Mouse (Mus musculus) adrenal gland (tissue): ENCODE measurements around the gene Ggn.
"Not testable (repeated sequence)": the region's sequence is repeated elsewhere in the genome, so short reads cannot be mapped to it uniquely, and the experiment has no call there.

Experiments
- intact Hi-C: fragments of 180-260 bp; cut with DNase I; formaldehyde crosslinking; loops from one replicate; pipeline ENCODE4 v1.15.1; 2025
- long read RNA-seq, 2 experiments: library from polyadenylated mRNA; unstranded; transcript quantifications; one replicate each; pipeline ENCODE4 v2.0.0; 2020; ENCODE audit warnings: borderline replicate concordance in 1 of 2; ENCODE audit not compliant: insufficient replicate concordance in 1 of 2

The Ggn gene
- long read RNA-seq, experiment 1: 0 reads
- long read RNA-seq, experiment 2: 0 reads

- intact Hi-C loops: no loop called here
Observed at GRCm38 (mm10) chr7:29170066-29170754, at the start of gene Ggn, which contains the start of gene Spred3. Gene Ggn, plus strand, starts transcription at chr7:29170210. Gene Spred3, minus strand, starts transcription at chr7:29170411.

GRCm38 (mm10) chr7:29122821-29123220, 47.2 kb upstream of the Ggn start:
- intact Hi-C loops: no loop called here

DNA sequence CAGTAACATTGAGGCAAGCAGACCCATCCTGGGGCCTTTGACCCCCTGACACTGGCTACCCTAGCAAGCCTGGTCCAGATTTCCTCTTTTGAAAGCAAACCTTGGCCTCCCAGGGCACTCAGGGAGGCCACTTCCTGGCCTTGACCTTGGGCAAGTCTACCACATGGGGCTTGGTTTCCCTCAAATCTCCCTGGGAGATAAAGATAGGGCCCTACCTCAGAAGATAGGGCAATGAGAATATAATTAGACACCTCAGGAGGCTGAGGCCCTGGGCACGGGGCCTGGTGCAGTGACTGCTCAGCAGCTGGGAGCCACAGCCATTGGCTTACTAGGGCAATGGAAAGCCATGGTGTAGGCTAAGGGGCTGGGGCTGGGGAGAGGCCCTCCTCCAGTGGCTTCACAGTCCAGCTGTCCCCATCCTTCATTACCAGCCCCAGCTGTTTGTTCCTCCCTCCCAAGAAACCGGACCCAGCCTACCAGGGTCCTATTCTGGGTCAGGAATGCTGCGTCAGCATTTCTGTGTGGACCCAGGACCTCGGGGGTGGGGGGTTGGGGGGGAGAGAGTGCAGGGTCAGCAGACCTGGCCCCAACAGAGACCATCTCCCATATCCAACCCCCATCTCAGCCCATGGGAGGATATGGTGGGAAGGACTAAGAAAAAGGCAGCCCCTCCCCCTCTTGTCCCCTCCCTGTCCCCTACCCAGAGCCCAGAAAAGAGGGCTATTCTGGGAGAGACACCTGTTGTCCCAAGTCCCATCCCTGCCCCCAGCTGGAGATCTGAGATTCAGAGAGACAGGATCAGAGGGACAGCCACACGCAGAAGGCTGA, 46.3 kb upstream of the Ggn start:
- intact Hi-C loops: no loop called here

GRCm38 (mm10) chr7:29124970-29125369, 45.0 kb upstream of the Ggn start, which contains the start of gene Ryr1:
Gene Ryr1, minus strand, starts transcription at chr7:29125179.
- intact Hi-C loops: loop anchor here (5.0 kb wide), 3 partner anchors 42 to 172 kb away; no protein-coding TSS in a partner anchor

DNA sequence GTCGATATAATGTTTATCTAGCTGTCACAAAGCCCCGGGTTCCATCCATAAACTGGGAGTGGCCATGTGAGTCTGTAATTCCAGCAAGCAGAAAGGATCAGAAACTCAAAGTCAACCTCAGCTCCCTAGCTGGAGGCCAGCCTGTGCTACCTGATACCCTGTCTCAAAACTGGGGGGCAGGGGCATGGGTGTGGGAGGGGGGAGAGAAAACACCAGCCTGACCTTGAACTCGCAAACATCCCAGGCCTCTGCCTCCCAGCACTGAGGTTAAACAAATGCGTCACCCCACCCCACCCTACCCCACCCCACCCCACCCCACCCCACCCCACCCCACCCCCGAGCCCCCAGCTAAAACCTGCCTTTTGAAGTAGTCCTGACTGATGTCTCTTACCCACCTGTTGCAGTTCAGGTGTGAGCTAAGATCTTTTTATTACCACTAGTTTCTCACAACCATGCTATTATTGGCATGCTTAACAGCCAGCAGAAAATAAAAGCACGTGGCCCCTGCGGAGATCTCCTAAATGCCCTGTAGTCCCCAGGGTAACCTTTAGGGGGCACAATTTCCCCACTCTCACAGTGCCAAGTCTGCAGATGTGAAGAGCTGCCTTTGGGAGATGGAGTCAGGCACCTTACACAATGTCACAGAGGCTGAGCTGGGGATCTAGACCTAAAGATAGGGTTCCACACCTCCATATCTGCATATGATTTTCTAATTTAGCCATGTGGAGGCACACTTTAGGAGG, 43.7 kb upstream of the Ggn start:
- intact Hi-C loops: loop anchor here (5.0 kb wide), 3 partner anchors 41 to 171 kb away; no protein-coding TSS in a partner anchor

- intact Hi-C loops: loop anchor here (5.0 kb wide), 3 partner anchors 39 to 169 kb away; no protein-coding TSS in a partner anchor
Observed at GRCm38 (mm10) chr7:29128725-29129124, 41.3 kb upstream of the Ggn start.

- intact Hi-C loops: no loop called here
Observed at GRCm38 (mm10) chr7:29134230-29134629, 35.8 kb upstream of the Ggn start.

GRCm38 (mm10) chr7:29134693-29135386, 35.2 kb upstream of the Ggn start, which contains the start of gene Rasgrp4:
Gene Rasgrp4, plus strand, starts transcription at chr7:29134851.
- intact Hi-C loops: no loop called here

DNA sequence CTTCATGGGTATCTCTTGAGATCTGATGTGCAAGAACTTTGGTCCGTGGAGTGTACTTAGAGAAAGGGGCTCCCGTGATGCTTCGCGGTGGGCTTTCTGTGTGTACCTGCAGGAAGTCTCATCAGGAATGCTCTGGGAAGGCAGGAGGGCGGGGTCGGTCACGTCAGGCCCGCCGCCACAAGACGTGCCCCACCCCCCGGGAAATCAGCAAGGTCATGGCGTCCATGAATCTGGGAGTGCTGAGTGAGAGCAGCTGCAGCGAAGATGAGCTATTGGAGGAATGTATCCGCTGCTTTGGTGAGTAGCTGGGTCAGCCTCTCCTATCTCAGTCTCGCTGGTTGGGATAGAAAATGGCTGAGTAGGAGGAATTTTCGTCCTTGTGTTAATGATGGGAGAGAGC, 32.6 kb upstream of the Ggn start:
- intact Hi-C loops: no loop called here

- intact Hi-C loops: not testable (repeated sequence)
Observed at GRCm38 (mm10) chr7:29139237-29139636, 30.8 kb upstream of the Ggn start.

GRCm38 (mm10) chr7:29141416-29141815, 28.6 kb upstream of the Ggn start:
- intact Hi-C loops: no loop called here

GRCm38 (mm10) chr7:29144006-29144405, 26.0 kb upstream of the Ggn start:
- intact Hi-C loops: no loop called here

- intact Hi-C loops: no loop called here
Observed at GRCm38 (mm10) chr7:29146625-29147367, 23.2 kb upstream of the Ggn start.

DNA sequence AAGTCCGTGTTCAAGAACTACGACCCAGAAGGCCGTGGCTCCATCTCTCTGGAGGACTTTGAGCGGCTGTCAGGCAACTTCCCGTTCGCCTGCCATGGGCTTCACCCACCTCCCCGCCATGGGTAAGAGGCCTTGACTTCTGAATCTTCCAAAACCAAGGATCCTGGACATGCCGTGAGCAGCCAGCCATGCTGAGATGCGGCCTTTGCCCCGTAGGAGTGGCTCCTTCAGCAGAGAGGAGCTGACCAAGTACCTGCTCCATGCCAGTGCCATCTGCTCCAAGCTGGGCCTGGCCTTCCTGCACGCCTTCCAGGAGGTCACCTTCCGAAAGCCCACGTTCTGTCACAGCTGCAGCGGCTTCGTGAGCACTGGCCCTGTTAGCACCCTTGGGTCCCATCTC, 21.2 kb upstream of the Ggn start:
- intact Hi-C loops: no loop called here

DNA sequence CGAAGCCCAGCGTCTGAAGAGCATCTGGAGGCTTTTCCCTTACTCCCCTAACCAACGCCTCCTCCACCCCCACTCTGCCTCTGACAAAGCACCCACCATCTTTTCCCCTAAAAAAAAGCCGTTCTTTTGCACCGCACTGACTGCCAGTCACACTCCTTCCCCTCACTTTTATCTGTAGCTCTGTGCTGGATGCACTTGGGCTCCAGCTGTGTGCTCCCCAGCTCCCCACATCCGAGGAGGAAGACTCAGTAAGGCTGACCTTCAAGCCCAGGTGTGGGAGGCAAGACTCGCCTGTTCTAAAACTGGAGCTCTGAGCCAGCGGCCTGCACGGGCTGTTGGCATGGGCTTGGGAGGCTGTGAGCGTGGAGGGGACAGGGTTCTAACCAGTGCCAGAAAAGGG, 18.5 kb upstream of the Ggn start:
- intact Hi-C loops: no loop called here

- intact Hi-C loops: no loop called here
Observed at GRCm38 (mm10) chr7:29154018-29154720, 15.8 kb upstream of the Ggn start.

- intact Hi-C loops: no loop called here
Observed at GRCm38 (mm10) chr7:29155196-29155837, 14.7 kb upstream of the Ggn start.

DNA sequence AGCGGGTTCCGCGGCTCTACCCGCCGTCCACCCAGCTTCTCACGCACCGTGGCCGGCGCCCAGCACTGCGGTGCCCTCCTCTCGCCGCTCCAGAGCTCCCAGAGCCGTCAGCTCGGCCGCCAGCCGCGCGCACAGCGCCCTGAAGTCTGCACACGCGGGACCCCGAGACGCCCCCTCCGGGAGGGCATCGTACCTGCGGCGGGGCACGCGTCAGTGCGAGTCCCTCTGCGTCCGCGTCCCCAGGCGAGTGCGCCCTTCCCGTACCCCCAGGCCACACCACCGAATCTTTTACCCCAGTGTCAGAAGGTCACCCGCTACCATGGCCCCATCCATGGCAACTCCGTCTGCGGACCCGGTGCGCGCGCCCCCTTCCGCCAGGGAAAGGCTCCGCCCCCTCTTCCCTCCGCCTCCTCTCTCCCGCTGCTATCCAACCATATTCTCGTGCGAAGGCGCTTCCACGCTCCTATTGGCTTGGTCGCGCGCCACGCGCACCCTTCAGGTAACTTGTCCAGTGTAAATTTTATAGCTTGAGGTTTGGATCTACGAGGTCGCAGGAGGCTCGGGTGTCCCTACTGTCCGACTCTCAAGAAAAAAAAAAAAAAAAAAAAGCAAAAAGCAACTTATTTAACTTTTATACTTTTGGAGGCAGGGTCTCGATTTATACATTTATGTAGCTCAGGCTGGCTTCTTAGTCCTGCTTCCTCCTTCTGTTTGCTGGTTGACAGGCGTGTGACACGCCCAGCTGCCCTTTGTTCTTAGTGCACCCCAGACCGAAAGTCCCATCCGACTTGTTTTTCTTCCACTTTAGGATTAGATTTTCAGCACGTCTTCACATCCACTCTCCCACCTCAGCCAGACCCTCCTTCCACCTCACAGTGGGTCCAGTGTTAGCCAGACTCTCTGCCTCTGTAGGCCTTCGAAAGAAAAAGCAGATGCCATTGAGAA, 13.9 kb upstream of the Ggn start, which contains the start of gene Fam98c:
Gene Fam98c, minus strand, starts transcription at position 397 of the 945 bp plus-strand sequence.
- intact Hi-C loops: no loop called here
